Comparison of ENCODE assay signal across 9 mouse cellular contexts in the genomic region with DNA sequence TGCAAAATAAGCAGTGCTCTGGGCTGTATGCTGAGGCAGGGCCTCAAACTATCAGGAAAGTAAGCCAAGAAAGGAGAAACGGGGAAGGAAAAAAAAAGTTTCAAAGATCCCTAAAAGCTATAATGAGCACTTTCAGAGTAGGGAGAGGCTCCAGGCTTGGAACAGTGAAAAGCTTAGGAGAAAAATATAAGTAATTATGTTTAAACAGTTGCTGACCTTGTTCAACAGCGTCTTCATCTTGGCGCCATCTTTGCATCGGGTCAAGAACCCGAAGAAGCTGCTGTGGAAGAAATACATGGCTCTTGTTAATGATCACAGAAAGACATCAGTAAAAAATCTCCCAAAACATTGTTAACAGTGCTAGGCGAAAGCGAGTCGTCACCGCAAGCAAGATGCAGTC. TPM values are rescaled to one million over a fixed set of nuclear protein-coding genes. Genes with fewer than 3 reads are reported as not detected.
DNase-seq lines count a peak whose midpoint lies in the region; ATAC-seq lines count a peak whose summit lies in the region.
"Had no signal": no experiment of that assay in that cellular context is flagged by ENCODE, and none has a peak within 500 bp of the region (broad histone marks: within the 10 kb centered on the region; RNA-seq: fewer than 3 reads in every experiment).

No protein-coding gene starts in this region.

- H3K27ac ChIP-seq in forebrain, embryonic 13.5 days = peak overlapping the region; percentile 51; the same call in 1 of the 2 replicates
- peak overlapping the region; percentile 32; the same call in 1 of the 2 replicates for H3K27ac ChIP-seq in liver, embryonic 11.5 days (ENCODE audit: low read depth, low read length)
- 0 out of 2 replicates have a peak overlapping the region, but pooled peaks have one; percentile 31 for H3K27ac ChIP-seq in stomach, embryonic 15.5 days

- no peaks in the 10 kb centered on the region for H3K36me3 ChIP-seq in forebrain, embryonic 13.5 days (ENCODE audit: poor library complexity, severe bottlenecking)
- no peaks in the 10 kb centered on the region for H3K36me3 ChIP-seq in liver, embryonic 11.5 days (ENCODE audit: control insufficient read depth, insufficient read depth, low read length)
- H3K36me3 ChIP-seq in stomach, embryonic 15.5 days = no peaks in the 10 kb centered on the region

- no peaks in the 10 kb centered on the region for H3K27me3 ChIP-seq in forebrain, embryonic 13.5 days
- no peaks in the 10 kb centered on the region for H3K27me3 ChIP-seq in liver, embryonic 11.5 days (replicated peaks; ENCODE audit: control insufficient read depth, insufficient read depth, low read length)
- no peaks in the 10 kb centered on the region for H3K27me3 ChIP-seq in stomach, embryonic 15.5 days (replicated peaks)

- DNase-seq in gastrocnemius, adult 18-20 months (ENCODE audit: low spot score) = peak; percentile 0
- no peak for DNase-seq in gastrocnemius, postnatal 14 days
- peak; percentile 7 for DNase-seq in ES-CJ7 (ENCODE audit: low read depth, low spot score)
- DNase-seq in liver, embryonic 11.5 days (ENCODE audit: low spot score) = no peak
- no peak for DNase-seq in spleen, postnatal 10 days (ENCODE audit: low spot score in 2 of 2)
- DNase-seq in lung, postnatal 10 days = no peak

- peak overlapping the region; percentile 45 for H3K4me3 ChIP-seq in forebrain, embryonic 13.5 days
- peak overlapping the region; percentile 52 for H3K4me3 ChIP-seq in liver, embryonic 11.5 days (ENCODE audit: low read depth, low read length)
- peak overlapping the region; percentile 39 for H3K4me3 ChIP-seq in stomach, embryonic 15.5 days (replicated peaks)

- H3K9me3 ChIP-seq in forebrain, embryonic 13.5 days (replicated peaks) = no peaks in the 10 kb centered on the region
- H3K9me3 ChIP-seq in liver, embryonic 11.5 days (ENCODE audit: control insufficient read depth, low read length) = no peaks in the 10 kb centered on the region
- H3K9me3 ChIP-seq in stomach, embryonic 15.5 days = no peaks in the 10 kb centered on the region

- H3K4me2 ChIP-seq in forebrain, embryonic 13.5 days = peak overlapping the region; percentile 51
- peak overlapping the region; percentile 38 for H3K4me2 ChIP-seq in liver, embryonic 11.5 days
- peak overlapping the region; percentile 13; the same call in 1 of the 2 replicates for H3K4me2 ChIP-seq in stomach, embryonic 15.5 days

- no peak for ATAC-seq in forebrain, embryonic 13.5 days
- 0 out of 2 replicates have a peak, but pooled peaks have one; percentile 13 for ATAC-seq in liver, embryonic 11.5 days (replicated peaks; ENCODE audit: low FRiP score)
- ATAC-seq in stomach, embryonic 15.5 days (ENCODE audit: insufficient read depth, low FRiP score, low read depth) = no peak

- 2% methylated on average over 5 of the region's 9 CpGs for WGBS in forebrain, embryonic 13.5 days
- 0% methylated on average over 6 of the region's 9 CpGs for WGBS in liver, embryonic 11.5 days
- WGBS in stomach, embryonic 15.5 days = 0% methylated on average over 9 of the region's 9 CpGs

- intact Hi-C loops in gastrocnemius, postnatal 14 days (cut with DNase I; ENCODE audit: low total_unique reads) = no loop called here

- no peaks in the 10 kb centered on the region for H3K4me1 ChIP-seq in forebrain, embryonic 13.5 days
- H3K4me1 ChIP-seq in liver, embryonic 11.5 days (replicated peaks; ENCODE audit: control insufficient read depth, insufficient read depth, low read length) = no peaks in the 10 kb centered on the region
- H3K4me1 ChIP-seq in stomach, embryonic 15.5 days = no peaks in the 10 kb centered on the region

- peak overlapping the region; percentile 52 for H3K9ac ChIP-seq in forebrain, embryonic 13.5 days
- H3K9ac ChIP-seq in liver, embryonic 11.5 days (ENCODE audit: low read depth, low read length) = peak overlapping the region; percentile 60
- no peak overlapping the region for H3K9ac ChIP-seq in stomach, embryonic 15.5 days

RNA-seq across cellular contexts. Expression of a gene that starts 0.6 kb away (rescaled TPM):
- total RNA-seq in gastrocnemius, adult 18-20 months (2021) = 10 to 100 TPM in 1 of 2 experiments, not detected in 1; 13.2 TPM
- 10 to 100 TPM in 1 of 2 experiments, not detected in 1; 17.4 TPM for total RNA-seq in gastrocnemius, postnatal 14 days (2021)
- polyA plus RNA-seq in forebrain, embryonic 13.5 days (2015; fragmentation: Nextera tagmentation; extraction: Ambion mirVana) = 9.1 and 15.2 TPM in 2 replicates
- 10.0 and 10.6 TPM in 2 replicates for polyA plus RNA-seq in liver, embryonic 11.5 days (2014; fragmentation: Nextera tagmentation; extraction: Ambion mirVana)
- 7.3 and 7.4 TPM in 2 replicates for polyA plus RNA-seq in stomach, embryonic 15.5 days (2015; fragmentation: Nextera tagmentation; extraction: Ambion mirVana)
- polyA plus RNA-seq: C2C12 had no signal

RNA-seq across cellular contexts. Expression of a gene that starts 41.5 kb away (rescaled TPM):
- total RNA-seq in gastrocnemius, adult 18-20 months (2021) = 10 to 100 TPM in 1 of 2 experiments, not detected in 1; 68.0 TPM
- total RNA-seq in gastrocnemius, postnatal 14 days (2021) = 10 to 100 TPM in 1 of 2 experiments, not detected in 1; 57.5 TPM
- 17.7 and 21.4 TPM in 2 replicates for polyA plus RNA-seq in forebrain, embryonic 13.5 days (2015; fragmentation: Nextera tagmentation; extraction: Ambion mirVana)
- polyA plus RNA-seq in liver, embryonic 11.5 days (2014; fragmentation: Nextera tagmentation; extraction: Ambion mirVana) = 18.8 and 22.4 TPM in 2 replicates
- 16.3 and 17.6 TPM in 2 replicates for polyA plus RNA-seq in stomach, embryonic 15.5 days (2015; fragmentation: Nextera tagmentation; extraction: Ambion mirVana)
- polyA plus RNA-seq: C2C12 had no signal

Comparison
In these comparisons a context has a peak if more than half of its experiments do, and no peak if none do; other contexts are left out.
1. DNase-seq: peak in gastrocnemius, adult 18-20 months (single experiment) and ES-CJ7 (single experiment); none in gastrocnemius, postnatal 14 days (single experiment), liver, embryonic 11.5 days (single experiment), spleen, postnatal 10 days (0 of 2) and lung, postnatal 10 days (single experiment).
2. Peak in every context shown above with its lines, with median percentiles within 50 percentile points of each other: H3K27ac ChIP-seq, H3K4me2 ChIP-seq and H3K4me3 ChIP-seq.